Mouse (Mus musculus): ENCODE measurements around the gene Rnf224.

GRCm38 (mm10) chr2:25240723-25241437, 4.3 kb upstream of the Rnf224 start:
- TF ChIP-seq CTCF (IDR thresholded peaks at IDR 0.05) (no peak; the same call in 1 of the 2 replicates), EP300 (IDR thresholded peaks at IDR 0.05) (no peak; the same call in 1 of the 2 replicates)

Data from lung, postnatal 0 days (tissue).